Mouse (Mus musculus) frontal cortex, postnatal 14 days (tissue): ENCODE results near the gene Rnf7.

ENCODE experiments used
- DNase-seq, 2 experiments: peaks; one replicate each; pipeline ENCODE4 v3.0.0; 2022; ENCODE audit warnings: low spot score in 2 of 2

The Rnf7 gene

GRCm38 (mm10) chr9:96470266-96470974 lies 8.1 kb downstream of the Rnf7 start:
- DNase-seq = no peak

GRCm38 (mm10) chr9:96469556-96470265 lies 8.8 kb downstream of the Rnf7 start:
- no peak for DNase-seq

- DNase-seq = no peak
These were observed 14.8 kb downstream of the Rnf7 start for GRCm38 (mm10) chr9:96463708-96464107.

- DNase-seq = no peak
These were observed 16.9 kb downstream of the Rnf7 start for GRCm38 (mm10) chr9:96461607-96462006.

- no peak for DNase-seq
These were observed 18.2 kb downstream of the Rnf7 start for GRCm38 (mm10) chr9:96460117-96460865.

- no peak for DNase-seq
These were observed 22.9 kb downstream of the Rnf7 start for GRCm38 (mm10) chr9:96455618-96456017.

- DNase-seq = no peak
These were observed 25.5 kb downstream of the Rnf7 start for GRCm38 (mm10) chr9:96452956-96453355.

GRCm38 (mm10) chr9:96450900-96451720 lies 27.4 kb downstream of the Rnf7 start:
- DNase-seq = no peak

GRCm38 (mm10) chr9:96449514-96449913 lies 29.0 kb downstream of the Rnf7 start:
- DNase-seq = no peak

GRCm38 (mm10) chr9:96445351-96445750 lies 33.1 kb downstream of the Rnf7 start:
- no peak for DNase-seq

- no peak for DNase-seq
These were observed 36.4 kb downstream of the Rnf7 start for GRCm38 (mm10) chr9:96442081-96442480.

GRCm38 (mm10) chr9:96438334-96438871 lies 40.1 kb downstream of the Rnf7 start:
- peak in 1 of 2 experiments; percentile 13 for DNase-seq

- DNase-seq = peak; percentile 26 to 28
These were observed 40.6 kb downstream of the Rnf7 start for GRCm38 (mm10) chr9:96437805-96438333.

GRCm38 (mm10) chr9:96436901-96437804 lies 41.3 kb downstream of the Rnf7 start:
- peak in 1 of 2 experiments; percentile 12 for DNase-seq

- DNase-seq = no peak
These were observed 45.9 kb downstream of the Rnf7 start for GRCm38 (mm10) chr9:96432575-96432974.

- DNase-seq = no peak
These were observed 47.4 kb downstream of the Rnf7 start for GRCm38 (mm10) chr9:96431081-96431480.

- no peak for DNase-seq
These were observed 50.0 kb downstream of the Rnf7 start for GRCm38 (mm10) chr9:96428336-96429046.

- no peak for DNase-seq
These were observed 54.4 kb downstream of the Rnf7 start for GRCm38 (mm10) chr9:96424027-96424426.
